Mouse (Mus musculus): ENCODE results near the gene Cyp2t4. TPM values are rescaled to one million over a fixed set of nuclear protein-coding genes. Genes with fewer than 3 reads are reported as not detected.

Gene Cyp2t4
- polyA plus RNA-seq (2014; fragmentation: Illumina TruSeq; extraction: RNeasy Lipid Tissue Mini Kit (QIAGEN cat#74804); ENCODE audit: low read depth, low replicate concordance) = not detected

DNA sequence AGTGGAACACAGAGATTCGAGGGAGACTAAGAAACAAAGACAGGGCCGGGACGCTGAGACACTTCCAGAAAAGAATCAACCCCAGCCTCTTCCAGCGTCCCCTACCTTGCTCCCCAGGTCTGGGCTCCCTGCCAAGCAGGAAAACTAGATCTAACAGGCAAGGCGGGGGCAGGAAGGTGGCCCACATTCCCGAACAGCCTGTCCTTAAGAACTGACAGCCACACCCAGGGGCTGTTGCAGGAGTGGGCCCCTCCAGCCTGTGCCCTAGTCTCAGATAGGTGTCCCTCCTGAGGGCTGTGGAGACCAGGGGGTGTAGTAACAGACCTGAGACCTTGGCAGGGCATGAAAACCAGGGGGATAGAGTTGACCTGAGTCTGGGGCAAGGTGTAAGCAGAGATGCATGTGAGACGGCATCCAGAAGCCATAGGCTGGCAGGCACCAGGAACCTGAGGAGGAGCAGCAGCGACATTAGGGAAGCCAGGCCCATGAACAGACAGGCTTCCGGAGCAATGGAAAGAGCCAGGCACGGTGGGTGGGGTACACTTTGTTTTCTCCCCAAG, at the start of gene Cyp2t4:
Cyp2t4 (plus strand) TSS at position 510 of the 560 bp plus-strand sequence.

GRCm38 (mm10) chr7:27119676-27120075, 33.8 kb upstream of the Cyp2t4 start, which contains the start of gene Cyp2f2:
Gene Cyp2f2 (plus strand): TSS chr7:27119909.

DNA sequence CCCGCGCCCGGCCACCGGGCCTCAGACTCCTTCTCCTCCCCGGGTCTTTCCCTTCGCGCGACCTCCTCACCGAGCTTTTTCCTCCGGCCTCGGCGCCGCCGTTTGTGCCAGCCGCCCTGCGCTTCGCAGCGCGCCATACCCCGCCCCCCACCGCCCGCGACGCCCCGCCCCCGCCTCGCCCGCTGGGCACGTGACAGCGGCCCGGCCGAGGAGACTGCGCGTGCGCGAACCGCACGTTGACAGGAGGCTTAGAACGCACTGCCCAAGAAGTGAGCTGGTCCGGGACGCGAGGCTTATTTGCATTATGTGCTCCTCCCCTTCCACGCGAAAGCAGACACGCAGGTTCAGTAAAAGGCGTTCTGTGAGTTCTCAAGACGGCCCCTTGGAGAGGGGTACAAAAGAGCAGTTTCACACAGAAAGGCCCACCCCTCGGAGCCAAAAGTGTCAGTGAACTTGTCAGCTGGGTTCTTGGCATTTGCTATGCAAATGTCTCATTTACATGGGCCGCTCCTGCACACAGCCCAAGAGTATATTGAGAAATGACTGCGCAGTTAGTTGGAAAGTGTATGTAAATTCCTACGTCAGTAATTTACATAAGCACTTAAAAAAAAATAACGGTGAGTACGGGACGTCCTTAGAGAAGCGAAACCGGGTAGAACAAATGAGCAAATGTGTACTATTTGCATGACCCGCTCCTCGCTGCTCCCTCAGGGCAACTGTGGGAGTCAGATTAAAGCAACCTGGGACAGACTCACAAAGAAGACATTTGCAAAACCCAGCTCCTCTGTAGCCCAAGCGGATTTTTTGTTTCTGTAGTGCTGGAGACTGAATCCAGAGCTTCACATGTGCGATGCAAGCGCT, 13.3 kb downstream of the Cyp2t4 start, which contains the start of gene Egln2:
Egln2 (minus strand) TSS at position 189 of the 861 bp plus-strand sequence.

DNA sequence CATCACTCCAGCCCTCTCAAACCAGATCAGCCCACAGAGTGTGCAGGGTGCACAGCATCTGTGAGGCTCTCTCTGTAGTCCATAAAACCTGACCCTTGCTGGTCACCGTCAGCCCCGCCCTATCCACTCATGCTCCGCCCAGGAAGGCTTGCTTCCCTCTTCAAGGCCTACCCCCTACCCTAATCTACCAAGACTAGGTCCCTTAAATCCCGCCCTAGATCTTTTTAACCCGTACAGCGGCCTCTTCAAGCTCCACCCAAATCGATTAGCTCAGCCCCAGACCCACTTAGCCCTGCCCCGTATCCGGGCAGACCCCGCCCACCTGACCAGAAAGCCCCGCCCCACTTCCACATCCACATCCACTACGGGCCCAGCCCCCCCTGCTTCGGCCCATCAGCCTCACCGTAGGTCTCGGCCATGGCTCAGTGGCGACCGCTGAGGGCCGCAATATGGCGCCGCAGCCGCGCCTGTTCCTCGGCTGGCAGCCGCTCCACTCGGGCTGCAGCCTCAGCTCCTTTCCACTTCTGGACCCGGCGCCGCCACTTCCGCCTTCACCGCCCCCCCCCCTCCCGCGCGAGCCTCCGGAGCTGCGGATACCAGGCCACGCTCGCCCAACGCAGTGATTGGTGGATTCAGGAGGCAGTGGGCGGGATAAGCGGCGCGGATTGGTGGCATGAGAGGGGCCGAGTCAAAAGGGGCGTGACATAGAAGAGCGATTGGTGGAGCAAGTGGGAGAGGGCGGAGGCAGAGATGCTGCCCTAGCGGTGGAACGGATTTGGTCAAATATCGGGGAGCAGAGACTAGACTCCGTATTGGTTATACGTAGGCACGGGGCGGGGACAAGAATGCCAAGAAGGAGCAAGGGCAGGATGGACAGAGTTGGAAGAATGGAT, 25.1 kb downstream of the Cyp2t4 start, which contains the start of gene Rab4b:
Rab4b (minus strand) TSS at position 573 of the 893 bp plus-strand sequence.

DNA sequence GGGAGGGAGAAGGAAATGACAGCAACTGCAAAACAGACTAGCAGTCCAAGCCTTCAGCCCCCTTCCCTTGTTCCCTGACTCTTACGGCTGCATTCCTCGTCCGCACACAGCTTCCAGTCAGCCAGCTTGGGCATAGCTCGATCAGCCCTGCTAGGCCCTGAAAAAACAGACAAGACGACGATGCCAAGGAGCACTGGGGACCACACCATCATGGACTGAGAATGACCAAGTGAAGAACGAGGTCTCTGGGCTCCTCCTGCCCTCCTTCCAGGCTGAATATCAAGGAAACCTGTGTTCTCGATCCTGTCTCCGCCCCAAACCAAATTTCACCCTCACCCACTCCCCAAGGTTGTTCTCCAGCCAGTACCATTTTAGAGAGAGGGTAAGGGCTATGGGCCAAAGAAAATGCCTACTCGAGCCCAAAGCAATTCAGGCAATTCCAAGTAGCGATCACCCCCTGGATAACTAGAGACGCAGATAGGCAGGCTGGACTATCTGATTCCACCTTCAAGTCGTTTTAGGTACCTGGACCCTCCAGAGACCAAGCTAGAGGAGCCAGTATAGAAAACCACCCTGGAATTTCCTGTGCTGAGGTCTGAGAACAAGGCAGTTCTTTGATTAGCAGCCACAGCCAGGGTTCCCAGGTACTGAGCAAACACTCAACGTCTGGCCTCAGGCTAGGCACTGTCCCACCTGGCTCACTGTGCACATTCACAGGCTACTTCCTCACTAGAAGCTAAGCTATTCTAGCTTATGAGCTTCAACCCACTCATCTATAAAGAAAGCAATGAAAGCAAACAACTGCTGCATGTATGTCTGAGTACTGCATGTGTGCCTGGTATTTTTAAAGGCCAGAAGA, 27.6 kb downstream of the Cyp2t4 start, which contains the start of the genes Gm21983 and Mia:
Gm21983 (minus strand) TSS at position 250 of the 859 bp plus-strand sequence.
Mia (minus strand) TSS at position 321 of the 859 bp plus-strand sequence.

GRCm38 (mm10) chr7:27195681-27196611, 42.4 kb downstream of the Cyp2t4 start, which contains the start of the genes BC024978 and Snrpa:
Gene BC024978 (plus strand): TSS chr7:27195781.
Gene Snrpa (minus strand): TSS chr7:27196271.

Other genes starting within 250 kb of the Cyp2t4 start
- gene Cyp2a22, start 214.3 kb upstream of the Cyp2t4 start, polyA plus RNA-seq (2014; fragmentation: Illumina TruSeq; extraction: RNeasy Lipid Tissue Mini Kit (QIAGEN cat#74804); ENCODE audit: low read depth, low replicate concordance) = 92.9 TPM
- gene Cyp2a12, start 124.6 kb upstream of the Cyp2t4 start, polyA plus RNA-seq (2014; fragmentation: Illumina TruSeq; extraction: RNeasy Lipid Tissue Mini Kit (QIAGEN cat#74804); ENCODE audit: low read depth, low replicate concordance) = 1,013 TPM
- 346 TPM for gene Cyp2f2, start 33.8 kb upstream of the Cyp2t4 start, polyA plus RNA-seq (2014; fragmentation: Illumina TruSeq; extraction: RNeasy Lipid Tissue Mini Kit (QIAGEN cat#74804); ENCODE audit: low read depth, low replicate concordance)
- 5.2 TPM for gene Egln2, start 13.1 kb downstream of the Cyp2t4 start, polyA plus RNA-seq (2014; fragmentation: Illumina TruSeq; extraction: RNeasy Lipid Tissue Mini Kit (QIAGEN cat#74804); ENCODE audit: low read depth, low replicate concordance)
- 2.2 TPM for gene Rab4b, start 25.2 kb downstream of the Cyp2t4 start, polyA plus RNA-seq (2014; fragmentation: Illumina TruSeq; extraction: RNeasy Lipid Tissue Mini Kit (QIAGEN cat#74804); ENCODE audit: low read depth, low replicate concordance)
- gene Gm21983, start 27.4 kb downstream of the Cyp2t4 start, polyA plus RNA-seq (2014; fragmentation: Illumina TruSeq; extraction: RNeasy Lipid Tissue Mini Kit (QIAGEN cat#74804); ENCODE audit: low read depth, low replicate concordance) = not detected
- not detected for gene Mia, start 27.4 kb downstream of the Cyp2t4 start, polyA plus RNA-seq (2014; fragmentation: Illumina TruSeq; extraction: RNeasy Lipid Tissue Mini Kit (QIAGEN cat#74804); ENCODE audit: low read depth, low replicate concordance)
- 6.4 TPM for gene BC024978, start 42.1 kb downstream of the Cyp2t4 start, polyA plus RNA-seq (2014; fragmentation: Illumina TruSeq; extraction: RNeasy Lipid Tissue Mini Kit (QIAGEN cat#74804); ENCODE audit: low read depth, low replicate concordance)
- gene Snrpa, start 42.6 kb downstream of the Cyp2t4 start, polyA plus RNA-seq (2014; fragmentation: Illumina TruSeq; extraction: RNeasy Lipid Tissue Mini Kit (QIAGEN cat#74804); ENCODE audit: low read depth, low replicate concordance) = 5.7 TPM
- gene Itpkc, start 74.9 kb downstream of the Cyp2t4 start, polyA plus RNA-seq (2014; fragmentation: Illumina TruSeq; extraction: RNeasy Lipid Tissue Mini Kit (QIAGEN cat#74804); ENCODE audit: low read depth, low replicate concordance) = 0.87 TPM
- 2.7 TPM for gene Coq8b, start 79.3 kb downstream of the Cyp2t4 start, polyA plus RNA-seq (2014; fragmentation: Illumina TruSeq; extraction: RNeasy Lipid Tissue Mini Kit (QIAGEN cat#74804); ENCODE audit: low read depth, low replicate concordance)
- gene Numbl, start 104.7 kb downstream of the Cyp2t4 start, polyA plus RNA-seq (2014; fragmentation: Illumina TruSeq; extraction: RNeasy Lipid Tissue Mini Kit (QIAGEN cat#74804); ENCODE audit: low read depth, low replicate concordance) = not detected
- gene Ltbp4, start 184.0 kb downstream of the Cyp2t4 start, polyA plus RNA-seq (2014; fragmentation: Illumina TruSeq; extraction: RNeasy Lipid Tissue Mini Kit (QIAGEN cat#74804); ENCODE audit: low read depth, low replicate concordance) = 0.74 TPM
- 0.66 TPM for gene Shkbp1, start 202.3 kb downstream of the Cyp2t4 start, polyA plus RNA-seq (2014; fragmentation: Illumina TruSeq; extraction: RNeasy Lipid Tissue Mini Kit (QIAGEN cat#74804); ENCODE audit: low read depth, low replicate concordance)
- gene Gm20479, start 203.7 kb downstream of the Cyp2t4 start, polyA plus RNA-seq (2014; fragmentation: Illumina TruSeq; extraction: RNeasy Lipid Tissue Mini Kit (QIAGEN cat#74804); ENCODE audit: low read depth, low replicate concordance) = not detected

Data from liver, adult 10 weeks (tissue).